Mouse (Mus musculus) thymus, adult 2 months (tissue): ENCODE data around the gene Ncam2. TPM values are rescaled to one million over a fixed set of nuclear protein-coding genes. Genes with fewer than 3 reads are reported as not detected.

ENCODE experiments used
- DNase-seq: peaks from one replicate; pipeline ENCODE4 v3.0.0; 2021
- H3K27ac ChIP-seq: fragments of 200-500 bp; 2 replicates; pipeline ENCODE4 v1.5.1; 2012; ENCODE audit warnings: low read length, control low read depth; ENCODE audit not compliant: control insufficient read depth, insufficient read depth
- H3K27me3 ChIP-seq: fragments of 200-500 bp; 2 replicates; pipeline ENCODE4 v1.6.1; 2012; ENCODE audit warnings: mild to moderate bottlenecking, low read length, moderate library complexity, mixed read lengths; ENCODE audit not compliant: control insufficient read depth, insufficient read depth
- H3K36me3 ChIP-seq: fragments of 200-500 bp; 2 replicates; pipeline ENCODE4 v1.6.1; 2012; ENCODE audit warnings: mild to moderate bottlenecking, low read length, moderate library complexity; ENCODE audit not compliant: control insufficient read depth, insufficient read depth
- H3K4me1 ChIP-seq: fragments of 200-500 bp; replicated peaks from 2 replicates; pipeline ENCODE4 v1.6.1; 2012; ENCODE audit warnings: low read length; ENCODE audit not compliant: control insufficient read depth, insufficient read depth
- H3K4me3 ChIP-seq: fragments of 200-500 bp; 2 replicates; pipeline ENCODE4 v1.5.1; 2012; ENCODE audit warnings: mild to moderate bottlenecking, low read length, control low read depth, moderate library complexity; ENCODE audit not compliant: control insufficient read depth, insufficient read depth
- CTCF ChIP-seq: fragments of 200-500 bp; IDR thresholded peaks from 2 replicates; pipeline ENCODE4 v1.5.1; 2012; ENCODE audit warnings: mild to moderate bottlenecking, control low read depth, low read length, moderate library complexity, borderline replicate concordance; ENCODE audit not compliant: control insufficient read depth, poor library complexity, insufficient read depth; ENCODE audit errors: extremely low read depth
- POLR2A ChIP-seq: fragments of 200-500 bp; IDR thresholded peaks from 2 replicates; pipeline ENCODE4 v1.6.1; 2012; ENCODE audit warnings: mild to moderate bottlenecking, low read length, control low read depth, moderate library complexity; ENCODE audit not compliant: control insufficient read depth, poor library complexity, insufficient read depth; ENCODE audit errors: extremely low read depth
- WGBS: fragments of 180-500 bp; shearing (Covaris S2); methylation state at CpG from one replicate; pipeline ENCODE4 v1.1.7; 2018; 5-methylcytosine and 5-hydroxymethylcytosine counted together
- polyA plus RNA-seq: library from polyadenylated mRNA; depleted of rRNA; stranded (reverse); fragments of >200 nt; gene quantifications from 2 replicates; pipeline ENCODE4 v1.2.3, GENCODE M21; 2012

Gene Ncam2
- polyA plus RNA-seq, 1 experiment = not detected

DNA sequence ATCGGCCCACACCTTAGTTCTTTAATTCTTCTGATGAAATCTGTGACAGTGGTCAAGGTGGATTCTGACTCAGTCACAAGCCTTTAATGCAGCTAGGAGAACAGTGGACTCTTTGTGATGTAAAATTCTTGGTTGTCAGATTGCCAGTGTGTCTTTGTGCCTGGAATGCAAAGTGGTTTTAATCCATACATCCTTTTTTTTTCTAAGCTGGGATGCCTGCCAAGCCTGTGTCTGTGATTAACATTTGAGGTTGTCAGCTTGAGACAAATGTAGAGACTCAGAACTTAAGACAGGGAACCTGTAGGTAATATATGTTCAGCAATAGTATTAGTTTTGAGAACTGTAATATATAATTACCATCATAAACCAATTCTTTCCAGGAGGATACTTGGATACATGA is 23.3 kb downstream of the Ncam2 start:
- no peaks in the 10 kb centered on the region for H3K4me1 ChIP-seq
- no peak for DNase-seq
- 68% methylated on average over 1 of the region's 1 CpGs for WGBS
- H3K27me3 ChIP-seq = no peaks in the 10 kb centered on the region
- no peak overlapping the region for H3K4me3 ChIP-seq
- H3K36me3 ChIP-seq = no peaks in the 10 kb centered on the region
- H3K27ac ChIP-seq = no peak overlapping the region
- TF ChIP-seq POLR2A (no peak), CTCF (no peak)

DNA sequence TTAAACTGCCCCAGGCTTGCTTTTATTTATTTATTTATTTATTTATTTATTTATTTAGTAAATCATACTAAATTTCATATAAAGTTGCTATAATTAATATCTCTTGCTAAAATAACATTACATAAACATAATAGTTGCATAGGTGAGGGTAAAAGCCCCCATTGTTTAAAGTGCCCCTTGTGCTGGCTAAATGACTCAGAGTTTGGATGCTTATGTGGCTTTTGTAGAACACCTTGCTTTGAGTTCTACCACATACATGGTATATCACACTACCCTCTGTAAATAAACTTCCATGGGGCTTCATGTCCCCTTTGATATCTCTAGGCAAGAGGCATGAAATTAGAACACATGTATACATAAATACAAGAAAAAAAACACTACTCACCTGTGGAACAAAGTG is 23.8 kb downstream of the Ncam2 start:
- no peaks in the 10 kb centered on the region for H3K27me3 ChIP-seq
- no peak overlapping the region for H3K4me3 ChIP-seq
- H3K4me1 ChIP-seq = no peaks in the 10 kb centered on the region
- TF ChIP-seq POLR2A (no peak), CTCF (no peak)
- no peak for DNase-seq
- no peaks in the 10 kb centered on the region for H3K36me3 ChIP-seq
- no peak overlapping the region for H3K27ac ChIP-seq

DNA sequence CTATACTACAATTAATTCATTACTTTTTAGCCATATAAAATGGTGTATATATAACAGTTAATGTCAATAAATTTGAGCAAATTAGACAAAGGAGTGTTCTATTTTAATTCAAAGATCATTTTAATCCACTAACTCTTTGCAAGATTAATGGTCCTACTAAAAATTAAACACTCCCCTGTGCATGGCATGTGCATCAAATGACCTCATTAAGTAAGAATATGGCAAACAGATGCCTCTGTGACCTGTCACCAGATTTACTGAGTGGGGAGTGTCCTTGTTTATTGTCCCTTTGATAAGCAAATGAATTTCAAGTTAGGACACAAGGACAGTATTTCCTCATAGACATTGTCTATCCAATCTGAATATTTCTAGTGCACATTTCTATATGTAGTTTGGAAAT is 54.4 kb downstream of the Ncam2 start:
- TF ChIP-seq POLR2A = no peak
- Histone ChIP-seq H3K4me3 (no peak overlapping the region), H3K27ac (no peak overlapping the region), H3K27me3 (no peaks in the 10 kb centered on the region), H3K36me3 (no peaks in the 10 kb centered on the region), H3K4me1 (no peaks in the 10 kb centered on the region)
- DNase-seq = no peak

DNA sequence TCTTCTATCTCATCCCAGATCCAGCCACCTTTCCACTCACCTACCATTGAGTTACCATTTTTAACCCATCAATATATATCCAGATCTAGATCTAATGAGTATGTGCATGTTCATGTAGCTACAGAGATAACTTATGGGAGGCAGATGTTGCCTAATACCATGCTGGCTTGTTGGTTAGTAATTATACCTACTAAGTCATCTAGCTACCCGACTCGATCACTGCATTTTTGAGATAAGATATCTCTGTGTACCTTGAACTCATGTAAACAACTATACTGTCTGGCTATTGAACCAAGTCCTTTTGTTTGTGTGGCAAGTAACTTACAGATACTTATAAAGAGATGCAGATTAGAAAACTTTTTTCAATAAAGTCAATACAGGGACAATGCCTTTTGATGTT is 59.9 kb downstream of the Ncam2 start:
- no peak for TF ChIP-seq POLR2A
- TF ChIP-seq CTCF = no peak
- H3K4me1 ChIP-seq = no peaks in the 10 kb centered on the region
- H3K36me3 ChIP-seq = no peaks in the 10 kb centered on the region
- H3K27me3 ChIP-seq = no peaks in the 10 kb centered on the region
- WGBS = 91% methylated on average over 2 of the region's 2 CpGs
- H3K27ac ChIP-seq = no peak overlapping the region
- no peak overlapping the region for H3K4me3 ChIP-seq
- no peak for DNase-seq

DNA sequence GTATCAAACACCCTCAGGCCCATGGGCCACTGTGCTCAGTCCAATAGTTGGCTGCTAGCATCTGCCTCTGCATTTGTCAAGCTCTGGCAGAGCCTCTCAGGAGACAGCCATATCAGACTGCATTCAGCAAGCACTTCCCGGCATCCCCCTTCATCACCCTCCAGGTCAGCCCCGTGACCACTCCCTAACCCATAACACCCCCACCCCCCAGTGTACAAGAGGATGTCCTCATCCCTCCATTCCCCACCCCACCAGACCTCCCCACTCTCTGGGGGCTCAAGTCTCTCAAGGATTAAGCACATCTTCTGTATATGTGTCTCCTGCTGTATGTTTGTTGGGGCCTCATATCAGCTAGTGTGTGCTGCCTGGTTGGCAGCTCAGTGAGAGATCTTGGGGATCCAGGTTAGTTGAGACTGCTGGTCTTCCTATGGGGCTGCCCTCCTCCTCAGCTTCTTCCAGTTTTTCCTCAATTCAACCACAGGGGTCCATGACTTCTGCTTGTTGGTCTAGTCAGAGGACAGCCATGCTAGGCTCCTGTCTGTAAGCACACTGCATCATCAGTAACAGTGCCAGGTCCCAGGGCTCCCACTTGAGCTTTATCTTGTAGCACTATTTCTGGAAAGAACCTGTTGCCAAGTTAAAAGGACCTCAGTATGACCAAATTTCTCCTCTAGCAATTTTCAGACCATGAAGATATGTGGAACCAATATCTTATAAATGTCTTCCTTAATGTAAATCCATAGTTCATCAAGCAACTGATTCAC is 73.3 kb downstream of the Ncam2 start:
- no peak for TF ChIP-seq POLR2A
- TF ChIP-seq CTCF = no peak
- 92% methylated on average over 2 of the region's 2 CpGs for WGBS
- DNase-seq = no peak
- Histone ChIP-seq H3K4me3 (no peak overlapping the region), H3K4me1 (no peaks in the 10 kb centered on the region), H3K36me3 (no peaks in the 10 kb centered on the region), H3K27ac (no peak overlapping the region), H3K27me3 (no peaks in the 10 kb centered on the region)

DNA sequence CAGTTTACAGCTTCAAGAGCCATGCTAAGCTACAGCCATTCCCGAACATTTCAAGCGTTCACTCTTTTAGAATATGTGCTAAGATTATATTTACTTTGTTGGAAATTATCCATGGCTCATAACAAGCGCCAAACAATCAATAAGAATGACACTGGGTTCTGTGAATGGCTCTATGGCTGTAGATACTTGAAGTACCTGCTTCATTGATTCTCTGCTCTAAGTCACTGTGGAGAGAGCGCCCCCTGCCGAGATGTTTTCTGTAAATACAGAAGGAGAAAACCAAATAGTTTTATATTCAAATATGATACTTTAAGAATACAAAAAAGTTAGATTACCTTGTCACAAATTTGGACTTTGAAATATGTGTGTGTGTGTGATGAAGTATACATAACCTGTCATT is 83.7 kb downstream of the Ncam2 start:
- Histone ChIP-seq H3K36me3 (no peaks in the 10 kb centered on the region), H3K4me1 (no peaks in the 10 kb centered on the region), H3K4me3 (no peak overlapping the region), H3K27me3 (no peaks in the 10 kb centered on the region), H3K27ac (no peak overlapping the region)
- 44% methylated on average over 5 of the region's 5 CpGs for WGBS
- TF ChIP-seq POLR2A (no peak), CTCF (no peak)
- peak; percentile 10 for DNase-seq

DNA sequence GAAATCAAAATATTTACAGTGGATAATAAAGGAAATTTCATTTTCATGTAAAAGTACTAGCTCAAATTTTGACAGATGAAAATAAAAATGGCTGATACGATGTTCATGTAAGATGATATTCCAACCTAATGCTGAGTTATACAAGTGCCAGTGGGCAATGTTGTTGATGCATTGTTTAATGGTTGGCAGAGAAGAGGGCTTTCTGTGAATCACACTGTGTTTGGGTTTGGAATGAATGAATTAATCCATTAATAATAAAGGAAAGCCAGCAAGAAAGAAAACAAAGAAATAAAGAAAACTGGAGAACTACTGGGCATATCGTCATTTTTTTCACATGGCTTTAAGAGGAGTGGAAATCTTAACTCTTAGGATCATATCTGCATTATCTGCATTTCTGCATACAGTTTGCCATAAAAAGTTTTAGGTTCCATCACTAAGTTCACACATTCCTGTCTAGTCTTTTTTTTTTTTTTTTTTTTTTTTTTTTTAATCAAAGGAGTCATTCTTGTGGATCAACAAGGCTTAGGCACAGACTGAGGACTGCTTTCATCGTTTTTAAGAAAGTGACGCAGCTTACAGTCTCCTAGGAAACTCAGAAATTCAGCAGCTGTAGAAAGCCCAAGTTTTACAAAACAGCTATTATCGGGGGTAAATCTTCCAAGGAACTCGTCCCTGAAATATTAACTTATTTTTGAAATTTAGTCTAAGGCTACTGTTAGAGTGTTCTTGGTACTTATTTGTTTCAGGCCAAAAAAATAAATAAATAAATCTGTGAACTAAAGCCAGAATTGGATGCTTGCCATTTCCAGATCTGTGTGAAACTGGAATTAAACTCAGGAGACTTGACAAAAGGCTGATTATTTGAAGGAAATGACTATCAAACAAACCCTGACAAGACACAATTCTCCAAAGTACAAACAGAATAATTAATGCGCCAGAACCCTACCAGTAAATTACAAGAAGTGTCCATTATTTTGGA is 84.7 kb downstream of the Ncam2 start:
- TF ChIP-seq POLR2A (no peak), CTCF (no peak)
- Histone ChIP-seq H3K4me1 (no peaks in the 10 kb centered on the region), H3K4me3 (no peak overlapping the region), H3K27me3 (no peaks in the 10 kb centered on the region), H3K36me3 (no peaks in the 10 kb centered on the region), H3K27ac (no peak overlapping the region)
- 88% methylated on average over 7 of the region's 7 CpGs for WGBS
- DNase-seq = no peak
